Mouse (Mus musculus) forebrain, embryonic 16.5 days (tissue): ENCODE data around the gene Gm20388. TPM values are rescaled to one million over a fixed set of nuclear protein-coding genes. Genes with fewer than 3 reads are reported as not detected.

Experiments used
- ATAC-seq: fragments of 200-750 bp; cut with Nextera tagmentation; 2 replicates; pipeline ENCODE4 v1.8.0; 2017; ENCODE audit warnings: mild to moderate bottlenecking, moderate library complexity
- H3K27ac ChIP-seq: fragments of 300-500 bp; sonication (generic); 2 replicates; pipeline ENCODE4 v1.5.1; 2014; ENCODE audit warnings: low read length, control low read depth
- H3K27me3 ChIP-seq: fragments of 300-500 bp; sonication (generic); replicated peaks from 2 replicates; pipeline ENCODE4 v1.6.1; 2014; ENCODE audit warnings: low read length; ENCODE audit not compliant: control insufficient read depth, insufficient read depth
- H3K36me3 ChIP-seq: fragments of 300-500 bp; sonication (generic); 2 replicates; pipeline ENCODE4 v1.6.1; 2014; ENCODE audit not compliant: control insufficient read depth, insufficient read depth
- H3K4me1 ChIP-seq: fragments of 300-500 bp; sonication (generic); replicated peaks from 2 replicates; pipeline ENCODE4 v1.6.1; 2014; ENCODE audit warnings: low read length; ENCODE audit not compliant: control insufficient read depth, insufficient read depth
- H3K4me2 ChIP-seq: fragments of 300-500 bp; sonication (generic); 2 replicates; pipeline ENCODE4 v1.6.1; 2014; ENCODE audit warnings: mild to moderate bottlenecking, low read length, control low read depth
- H3K4me3 ChIP-seq: fragments of 300-500 bp; sonication (generic); replicated peaks from 2 replicates; pipeline ENCODE4 v1.5.1; 2014; ENCODE audit warnings: mild to moderate bottlenecking, low read length, control low read depth
- H3K9ac ChIP-seq: fragments of 300-500 bp; sonication (generic); replicated peaks from 2 replicates; pipeline ENCODE4 v1.6.1; 2014; ENCODE audit warnings: low read depth, low read length, control low read depth
- H3K9me3 ChIP-seq: fragments of 300-500 bp; sonication (generic); 2 replicates; pipeline ENCODE4 v1.6.1; 2016; ENCODE audit warnings: low read length; ENCODE audit not compliant: control insufficient read depth
- WGBS: fragments of 180-500 bp; shearing (Covaris S2); extraction: QIAGEN DNeasy Blood & Tissue Kit; methylation state at CpG from one replicate; pipeline ENCODE4 v1.1.7; 2014; 5-methylcytosine and 5-hydroxymethylcytosine counted together
- polyA plus RNA-seq: library from polyadenylated mRNA; unstranded; fragments of >200 nt; fragmentation: Nextera tagmentation; extraction: Ambion mirVana; gene quantifications from 2 replicates; pipeline ENCODE4 v1.2.1, GENCODE M21; 2015

Gene Gm20388
- polyA plus RNA-seq, 1 experiment from 2014 or later: 4.7 TPM

- Histone ChIP-seq H3K27ac (no peak overlapping the region), H3K27me3 (peaks cover 8% of the 10 kb centered on the region), H3K9me3 (no peaks in the 10 kb centered on the region), H3K9ac (no peak overlapping the region), H3K4me3 (no peak overlapping the region), H3K36me3 (no peaks in the 10 kb centered on the region), H3K4me1 (no peaks in the 10 kb centered on the region), H3K4me2 (no peak overlapping the region)
- WGBS: 85% methylated on average over 7 of the region's 7 CpGs
- no peak for ATAC-seq
These were observed 966.4 kb downstream of the Gm20388 start for GRCm38 (mm10) chr8:120877005-120877404.

GRCm38 (mm10) chr8:120879928-120880327, 969.3 kb downstream of the Gm20388 start:
- H3K27ac ChIP-seq: no peak overlapping the region
- peaks cover 30% of the 10 kb centered on the region for H3K27me3 ChIP-seq
- H3K4me2 ChIP-seq: no peak overlapping the region
- H3K4me3 ChIP-seq: no peak overlapping the region
- no peak overlapping the region for H3K9ac ChIP-seq
- H3K36me3 ChIP-seq: no peaks in the 10 kb centered on the region
- ATAC-seq: no peak
- 81% methylated on average over 6 of the region's 6 CpGs for WGBS
- no peaks in the 10 kb centered on the region for H3K9me3 ChIP-seq
- peaks cover 3% of the 10 kb centered on the region; the same call in 1 of the 2 replicates for H3K4me1 ChIP-seq

- H3K4me1 ChIP-seq: peaks cover 3% of the 10 kb centered on the region; the same call in 1 of the 2 replicates
- H3K9me3 ChIP-seq: no peaks in the 10 kb centered on the region
- H3K9ac ChIP-seq: no peak overlapping the region
- H3K27me3 ChIP-seq: peaks cover 46% of the 10 kb centered on the region
- no peaks in the 10 kb centered on the region for H3K36me3 ChIP-seq
- H3K4me2 ChIP-seq: no peak overlapping the region
- H3K27ac ChIP-seq: no peak overlapping the region
- 74% methylated on average over 10 of the region's 10 CpGs for WGBS
- no peak for ATAC-seq
- no peak overlapping the region for H3K4me3 ChIP-seq
These were observed 971.0 kb downstream of the Gm20388 start for GRCm38 (mm10) chr8:120881634-120882033.

GRCm38 (mm10) chr8:120882657-120883056, 972.0 kb downstream of the Gm20388 start:
- no peaks in the 10 kb centered on the region for H3K9me3 ChIP-seq
- no peak overlapping the region for H3K4me2 ChIP-seq
- 25% methylated on average over 13 of the region's 13 CpGs for WGBS
- peaks cover 3% of the 10 kb centered on the region; the same call in 1 of the 2 replicates for H3K4me1 ChIP-seq
- peaks cover 54% of the 10 kb centered on the region for H3K27me3 ChIP-seq
- no peak overlapping the region for H3K27ac ChIP-seq
- no peaks in the 10 kb centered on the region for H3K36me3 ChIP-seq
- ATAC-seq: no peak
- H3K4me3 ChIP-seq: no peak overlapping the region
- H3K9ac ChIP-seq: no peak overlapping the region

GRCm38 (mm10) chr8:120883369-120883768, 972.7 kb downstream of the Gm20388 start:
- H3K4me3 ChIP-seq: no peak overlapping the region
- 0 out of 2 replicates have a peak overlapping the region, but pooled peaks have one; percentile 17 for H3K9ac ChIP-seq
- no peaks in the 10 kb centered on the region for H3K36me3 ChIP-seq
- H3K27ac ChIP-seq: no peak overlapping the region
- H3K4me2 ChIP-seq: no peak overlapping the region; the same call in 1 of the 2 replicates
- no peaks in the 10 kb centered on the region for H3K9me3 ChIP-seq
- peaks cover 61% of the 10 kb centered on the region for H3K27me3 ChIP-seq
- H3K4me1 ChIP-seq: peaks cover 3% of the 10 kb centered on the region; the same call in 1 of the 2 replicates
- ATAC-seq: no peak
- 1% methylated on average over 25 of the region's 25 CpGs for WGBS

GRCm38 (mm10) chr8:120883853-120884252, 973.2 kb downstream of the Gm20388 start:
- Histone ChIP-seq H3K27me3 (peaks cover 65% of the 10 kb centered on the region), H3K9me3 (no peaks in the 10 kb centered on the region), H3K4me3 (no peak overlapping the region), H3K4me1 (peaks cover 3% of the 10 kb centered on the region; the same call in 1 of the 2 replicates), H3K27ac (no peak overlapping the region), H3K36me3 (no peaks in the 10 kb centered on the region), H3K4me2 (no peak overlapping the region), H3K9ac (no peak overlapping the region)
- no peak for ATAC-seq
- 6% methylated on average over 15 of the region's 15 CpGs for WGBS

- peaks cover 3% of the 10 kb centered on the region; the same call in 1 of the 2 replicates for H3K4me1 ChIP-seq
- WGBS: 53% methylated on average over 13 of the region's 13 CpGs
- peaks cover 76% of the 10 kb centered on the region for H3K27me3 ChIP-seq
- H3K4me3 ChIP-seq: no peak overlapping the region
- no peak for ATAC-seq
- H3K27ac ChIP-seq: no peak overlapping the region
- no peaks in the 10 kb centered on the region for H3K36me3 ChIP-seq
- no peak overlapping the region for H3K9ac ChIP-seq
- no peak overlapping the region for H3K4me2 ChIP-seq
- no peaks in the 10 kb centered on the region for H3K9me3 ChIP-seq
These were observed 974.2 kb downstream of the Gm20388 start for GRCm38 (mm10) chr8:120884881-120885280.

- WGBS: 12% methylated on average over 10 of the region's 10 CpGs
These were observed 976.6 kb downstream of the Gm20388 start for GRCm38 (mm10) chr8:120887254-120887653.

GRCm38 (mm10) chr8:120888005-120888404, 977.4 kb downstream of the Gm20388 start:
- Histone ChIP-seq H3K27ac (no peak overlapping the region), H3K4me3 (no peak overlapping the region), H3K4me2 (no peak overlapping the region), H3K36me3 (no peaks in the 10 kb centered on the region), H3K27me3 (peaks cover 85% of the 10 kb centered on the region), H3K9ac (no peak overlapping the region), H3K4me1 (peaks cover 3% of the 10 kb centered on the region; the same call in 1 of the 2 replicates), H3K9me3 (no peaks in the 10 kb centered on the region)
- 58% methylated on average over 5 of the region's 5 CpGs for WGBS
- no peak for ATAC-seq

More at GRCm38 (mm10) chr8:120887254-120887653, 976.6 kb downstream of the Gm20388 start:
- Histone ChIP-seq H3K4me1 (peaks cover 3% of the 10 kb centered on the region; the same call in 1 of the 2 replicates), H3K27ac (no peak overlapping the region), H3K9me3 (no peaks in the 10 kb centered on the region), H3K27me3 (peaks cover 81% of the 10 kb centered on the region), H3K36me3 (no peaks in the 10 kb centered on the region), H3K4me3 (no peak overlapping the region), H3K4me2 (no peak overlapping the region), H3K9ac (no peak overlapping the region)
- no peak for ATAC-seq

GRCm38 (mm10) chr8:120889189-120889588, 978.5 kb downstream of the Gm20388 start:
- H3K9ac ChIP-seq: no peak overlapping the region
- no peaks in the 10 kb centered on the region for H3K36me3 ChIP-seq
- H3K27ac ChIP-seq: no peak overlapping the region
- no peak overlapping the region for H3K4me2 ChIP-seq
- no peak for ATAC-seq
- no peaks in the 10 kb centered on the region for H3K4me1 ChIP-seq
- H3K9me3 ChIP-seq: no peaks in the 10 kb centered on the region
- H3K27me3 ChIP-seq: peaks cover 85% of the 10 kb centered on the region
- H3K4me3 ChIP-seq: no peak overlapping the region
- 80% methylated on average over 4 of the region's 4 CpGs for WGBS
